Mouse (Mus musculus) heart, postnatal 0 days (tissue): Measurements from ENCODE around the gene Rabep2.

Source experiments
- CTCF ChIP-seq: IDR thresholded peaks from 2 replicates; pipeline ENCODE4 v1.5.1; 2016; ENCODE audit warnings: antibody characterized with exemption, control low read depth, low read depth
- EP300 ChIP-seq: IDR thresholded peaks from 2 replicates; pipeline ENCODE4 v1.6.1; 2016; ENCODE audit warnings: antibody characterized with exemption, low read depth

DNA sequence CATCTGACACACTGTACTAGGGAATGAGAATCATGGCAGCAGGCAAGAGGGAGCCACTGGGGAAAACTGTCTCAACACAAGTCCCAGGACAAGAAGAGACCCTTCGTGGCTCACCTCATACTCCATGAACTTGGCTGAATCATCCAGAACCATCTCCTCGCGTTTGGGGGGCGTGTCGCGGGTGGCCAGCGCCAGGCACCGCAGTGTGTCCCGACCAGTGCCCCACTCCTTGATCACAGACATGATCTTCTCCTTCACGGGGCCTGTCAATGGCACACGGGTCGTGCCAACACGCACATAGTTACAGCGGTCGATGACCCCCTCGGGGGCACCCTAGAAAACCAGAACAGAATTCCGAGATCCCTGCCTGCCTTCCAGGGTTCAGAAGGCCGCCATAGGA is 21.4 kb downstream of the Rabep2 start:
- TF ChIP-seq CTCF = no peak
- TF ChIP-seq EP300 = no peak
